ENCODE assay signal across 8 mouse cellular contexts in the genomic region with DNA sequence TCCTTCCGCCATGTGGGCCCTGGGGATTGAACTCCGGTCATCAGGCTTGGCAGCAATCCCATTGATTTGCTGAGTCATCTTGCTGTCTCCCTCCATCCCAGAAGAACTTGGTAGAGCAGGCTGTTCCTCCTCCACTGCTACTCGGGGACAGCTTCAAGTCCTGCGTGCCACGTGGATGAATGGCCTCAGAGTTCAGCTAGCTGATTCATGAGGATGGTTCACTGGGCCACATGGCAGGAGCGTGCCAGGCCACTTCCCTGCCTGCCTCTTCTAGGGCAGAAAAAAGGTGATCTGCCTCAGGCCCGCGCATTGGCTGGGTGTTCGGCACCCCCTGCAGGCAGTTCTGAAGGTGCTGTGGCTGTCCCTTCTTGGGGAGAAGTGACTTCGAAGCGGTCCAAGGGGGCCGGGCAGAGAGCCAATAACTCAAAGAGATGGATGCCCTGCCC.
DNase-seq lines count a peak whose midpoint lies in the region; ATAC-seq lines count a peak whose summit lies in the region.

No protein-coding gene starts in this region.

- ATAC-seq in cerebellum, adult (ENCODE audit: insufficient number of reproducible peaks, low FRiP score, low TSS enrichment) = no peak
- ATAC-seq in granulocyte monocyte progenitor cell, adult 5-6 weeks (replicated peaks; ENCODE audit: poor library complexity, severe bottlenecking) = peak; percentile 36; the same call in 1 of the 2 replicates

- DNase-seq in cerebellum, adult 11-12 months = peak; percentile 11
- peak; percentile 20 to 23 for DNase-seq in lung, adult 18-20 months
- DNase-seq in lung, postnatal 25 days (ENCODE audit: low spot score) = no peak
- peak; percentile 53 for DNase-seq in ZHBTc4 (ENCODE audit: low read depth, low spot score)
- peak; percentile 39 for DNase-seq in lung, postnatal 14 days
- no peak for DNase-seq in layer of hippocampus, adult 11-12 months (ENCODE audit: low spot score)

Comparison
In these comparisons a context has a peak if more than half of its experiments do, and no peak if none do; other contexts are left out.
1. DNase-seq: peak in cerebellum, adult 11-12 months (single experiment), lung, adult 18-20 months (2 of 2), ZHBTc4 (single experiment) and lung, postnatal 14 days (single experiment); none in lung, postnatal 25 days (single experiment) and layer of hippocampus, adult 11-12 months (single experiment).